Mouse (Mus musculus) mammary gland, adult 2 months (tissue): ENCODE data around the gene Fxyd3. TPM values are rescaled to one million over a fixed set of nuclear protein-coding genes. Genes with fewer than 3 reads are reported as not detected.

ENCODE experiments used
- polyA plus RNA-seq: library from polyadenylated mRNA; depleted of rRNA; stranded (reverse); fragments of >200 nt; gene quantifications from 2 replicates; pipeline ENCODE4 v1.2.3, GENCODE M21; 2012; ENCODE audit warnings: low replicate concordance; rRNA removed

Gene Fxyd3
- polyA plus RNA-seq, result 90.4 and 173 TPM in 2 replicates

GRCm38 (mm10) chr7:31076492-31076891 lies at the start of gene Fxyd3:
Fxyd3 (minus strand) TSS chr7:31076704.

DNA sequence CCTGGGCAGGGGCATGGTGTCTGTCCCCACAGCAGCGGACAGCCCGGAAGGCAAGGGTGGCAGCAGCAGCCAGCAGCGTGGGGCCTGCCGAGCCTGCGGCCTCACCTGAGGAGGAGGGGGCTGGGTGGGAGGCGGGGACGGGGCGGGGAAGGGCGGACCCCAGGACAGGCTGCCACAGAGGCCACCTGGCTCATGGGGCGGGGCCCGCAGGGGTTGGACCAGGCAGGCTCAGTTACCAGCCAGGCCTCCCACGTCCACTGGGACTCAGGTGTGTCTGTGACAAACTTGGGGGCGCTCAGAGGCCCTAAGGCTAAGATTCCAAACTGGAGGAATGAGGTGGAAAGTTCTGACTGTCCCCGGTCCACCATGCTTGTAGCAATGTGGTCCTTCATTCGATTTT lies 38.7 kb upstream of the Fxyd3 start, which contains the start of gene Hpn:
Gene Hpn (minus strand): TSS at position 109 of the 400 bp plus-strand sequence.

GRCm38 (mm10) chr7:31059108-31059507 lies 17.4 kb downstream of the Fxyd3 start, which contains the start of gene Lgi4:
Lgi4 (plus strand) TSS chr7:31059342.

DNA sequence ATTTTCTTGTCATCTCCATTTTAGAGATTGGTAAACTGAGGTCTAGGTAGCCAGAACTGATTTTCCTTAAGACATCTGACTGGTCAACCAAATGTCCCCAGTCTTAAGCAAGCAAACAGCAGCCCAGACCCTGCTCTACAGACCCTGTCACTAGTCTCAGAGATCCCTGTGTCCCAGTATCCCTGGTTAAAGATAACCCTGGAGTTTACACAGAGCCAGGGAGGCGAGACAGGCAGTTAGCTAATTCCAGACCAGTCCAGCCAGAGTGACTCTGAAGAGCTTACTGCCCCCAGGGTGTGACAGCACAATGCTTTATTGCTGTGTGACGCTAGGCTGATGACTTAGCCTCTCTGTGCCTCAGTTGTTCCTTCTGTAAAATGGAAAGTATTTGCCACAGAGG lies 19.4 kb downstream of the Fxyd3 start, which contains the start of gene Fxyd1:
Gene Fxyd1 (minus strand): TSS at position 129 of the 400 bp plus-strand sequence.

GRCm38 (mm10) chr7:31051321-31052021 lies 25.0 kb downstream of the Fxyd3 start, which contains the start of gene Fxyd7:
Fxyd7 (minus strand) TSS chr7:31051467.

GRCm38 (mm10) chr7:31042431-31042910 lies 34.0 kb downstream of the Fxyd3 start, which contains the start of gene Fxyd5:
Fxyd5 (minus strand) TSS chr7:31042481.

Other genes starting within 250 kb of the Fxyd3 start
- gene Ffar3, start 220.5 kb downstream of the Fxyd3 start, polyA plus RNA-seq, result 0.10 and 0.11 TPM in 2 replicates
- 5.8 and 8.9 TPM in 2 replicates for gene Ffar1, start 215.1 kb downstream of the Fxyd3 start, polyA plus RNA-seq
- 85.3 and 86.3 TPM in 2 replicates for gene Cd22, start 196.4 kb downstream of the Fxyd3 start, polyA plus RNA-seq
- gene Mag, start 161.8 kb downstream of the Fxyd3 start, polyA plus RNA-seq, result 3.9 and 5.1 TPM in 2 replicates
- gene Hamp2, start 152.0 kb downstream of the Fxyd3 start, polyA plus RNA-seq, result 6.9 and 22.7 TPM in 2 replicates
- 1.9 and 22.9 TPM in 2 replicates for gene Hamp, start 132.7 kb downstream of the Fxyd3 start, polyA plus RNA-seq
- gene Usf2, start 119.9 kb downstream of the Fxyd3 start, polyA plus RNA-seq, result 122 and 253 TPM in 2 replicates
- gene Lsr, start 103.2 kb downstream of the Fxyd3 start, polyA plus RNA-seq, result 48.3 and 72.9 TPM in 2 replicates
- gene Fam187b, start 102.9 kb downstream of the Fxyd3 start, polyA plus RNA-seq, result 2.1 and 3.5 TPM in 2 replicates
- 182 and 227 TPM in 2 replicates for gene Fxyd5, start 34.2 kb downstream of the Fxyd3 start, polyA plus RNA-seq
- gene Fxyd7, start 25.2 kb downstream of the Fxyd3 start, polyA plus RNA-seq, result 5.9 and 8.2 TPM in 2 replicates
- 506 and 885 TPM in 2 replicates for gene Fxyd1, start 19.5 kb downstream of the Fxyd3 start, polyA plus RNA-seq
- 11.8 and 13.0 TPM in 2 replicates for gene Lgi4, start 17.4 kb downstream of the Fxyd3 start, polyA plus RNA-seq
- gene Hpn, start 38.6 kb upstream of the Fxyd3 start, polyA plus RNA-seq, result 21.2 and 27.6 TPM in 2 replicates
- gene Scn1b, start 50.3 kb upstream of the Fxyd3 start, polyA plus RNA-seq, result 99.3 and 261 TPM in 2 replicates
- gene Gramd1a, start 79.2 kb upstream of the Fxyd3 start, polyA plus RNA-seq, result 227 and 415 TPM in 2 replicates
- not detected in 2 replicates for gene Scgb2b2, start 213.8 kb upstream of the Fxyd3 start, polyA plus RNA-seq
- gene Scgb1b2, start 215.1 kb upstream of the Fxyd3 start, polyA plus RNA-seq, result not detected in 2 replicates